Comparison of ENCODE assay signal across 28 mouse cellular contexts in genomic region chr7:119642307-119642706, GRCm38 (mm10). TPM values are rescaled to one million over a fixed set of nuclear protein-coding genes. Genes with fewer than 3 reads are reported as not detected.
"Had no signal": no experiment of that assay in that cellular context is flagged by ENCODE, and none has a peak within 500 bp of the region (broad histone marks: within the 10 kb centered on the region; RNA-seq: fewer than 3 reads in every experiment).

No protein-coding gene starts in this region.

- H3K36me3 ChIP-seq: limb, embryonic 10.5 days; limb, embryonic 13.5 days; midbrain, embryonic 12.5 days; midbrain, embryonic 15.5 days; neural tube, embryonic 12.5 days; neural tube, embryonic 15.5 days had no signal

- DNase-seq: layer of hippocampus, adult 9-11 months; liver, postnatal 0 days; lung, embryonic 14.5 days; right cerebral cortex, adult 18-20 months; right cerebral cortex, postnatal 14 days; right cerebral cortex, postnatal 4 days; thymus, adult 2 months; thymus, postnatal 14 days had no signal

- ATAC-seq: intestine, postnatal 0 days; liver, postnatal 0 days; lung, postnatal 0 days; midbrain, embryonic 15.5 days had no signal

- H3K9ac ChIP-seq: limb, embryonic 13.5 days; liver, embryonic 14.5 days; liver, postnatal 0 days; lung, embryonic 14.5 days; midbrain, embryonic 12.5 days; midbrain, embryonic 15.5 days; neural tube, embryonic 12.5 days; neural tube, embryonic 15.5 days had no signal

- H3K27ac ChIP-seq: layer of hippocampus, adult 2 months; limb, embryonic 10.5 days; limb, embryonic 13.5 days; liver, embryonic 14.5 days; macrophage; midbrain, embryonic 12.5 days; midbrain, embryonic 15.5 days; neural tube, embryonic 12.5 days; neural tube, embryonic 15.5 days; stomach, postnatal 0 days had no signal

- H3K4me3 ChIP-seq: layer of hippocampus, adult 2 months; limb, embryonic 10.5 days; limb, embryonic 13.5 days; midbrain, embryonic 12.5 days; midbrain, embryonic 15.5 days; neural tube, embryonic 12.5 days; neural tube, embryonic 15.5 days had no signal

- H3K4me2 ChIP-seq: limb, embryonic 13.5 days; liver, embryonic 11.5 days; lung, embryonic 14.5 days; midbrain, embryonic 12.5 days; midbrain, embryonic 15.5 days; neural tube, embryonic 12.5 days; neural tube, embryonic 15.5 days had no signal

- H3K27me3 ChIP-seq: limb, embryonic 13.5 days; midbrain, embryonic 12.5 days; midbrain, embryonic 15.5 days; neural tube, embryonic 12.5 days; neural tube, embryonic 15.5 days had no signal

- H3K9me3 ChIP-seq: limb, embryonic 10.5 days; limb, embryonic 13.5 days; midbrain, embryonic 12.5 days; midbrain, embryonic 15.5 days; neural tube, embryonic 12.5 days; neural tube, embryonic 15.5 days had no signal

- H3K4me1 ChIP-seq: limb, embryonic 10.5 days; limb, embryonic 13.5 days; midbrain, embryonic 12.5 days; midbrain, embryonic 15.5 days; neural tube, embryonic 12.5 days; neural tube, embryonic 15.5 days had no signal

RNA-seq across cellular contexts. Expression of gene Acsm1, which starts 35.5 kb away (rescaled TPM):
- total RNA-seq: layer of hippocampus, adult 2 months; layer of hippocampus, postnatal 25 days; left cerebral cortex, adult 18-20 months; left cerebral cortex, postnatal 25 days; megakaryocyte, adult 5-6 weeks had no signal
- polyA plus RNA-seq: intestine, embryonic 14.5 days; intestine, postnatal 0 days; large intestine, adult 2 months; limb, embryonic 10.5 days; limb, embryonic 13.5 days; liver, embryonic 11.5 days; macrophage; midbrain, embryonic 12.5 days; midbrain, embryonic 15.5 days; neural tube, embryonic 12.5 days; neural tube, embryonic 15.5 days; stomach, embryonic 14.5 days had no signal

RNA-seq across cellular contexts. Expression of gene Acsm4, which starts 47.5 kb away (rescaled TPM):
- total RNA-seq: layer of hippocampus, adult 2 months; layer of hippocampus, postnatal 25 days; left cerebral cortex, adult 18-20 months; left cerebral cortex, postnatal 25 days; megakaryocyte, adult 5-6 weeks had no signal
- polyA plus RNA-seq: intestine, embryonic 14.5 days; intestine, postnatal 0 days; large intestine, adult 2 months; limb, embryonic 10.5 days; limb, embryonic 13.5 days; liver, embryonic 11.5 days; liver, embryonic 14.5 days; liver, postnatal 0 days; lung, embryonic 14.5 days; lung, postnatal 0 days; macrophage; midbrain, embryonic 12.5 days; midbrain, embryonic 15.5 days; neural tube, embryonic 12.5 days; neural tube, embryonic 15.5 days; stomach, embryonic 14.5 days; stomach, postnatal 0 days had no signal
